Mouse (Mus musculus) mature B cell (primary cell): ENCODE results near the gene Pard3.

ENCODE experiments used
- in situ Hi-C: fragments of 300-500 bp; cut with MboI; formaldehyde crosslinking; loops from 2 replicates; pipeline ENCODE4 v1.14.3; 2019

Pard3 gene

GRCm38 (mm10) chr8:127182065-127182464 is 118.4 kb downstream of the Pard3 start:
- in situ Hi-C loops = no loop called here

GRCm38 (mm10) chr8:127183533-127183932 is 119.8 kb downstream of the Pard3 start:
- in situ Hi-C loops = no loop called here

GRCm38 (mm10) chr8:127184025-127184424 is 120.3 kb downstream of the Pard3 start:
- in situ Hi-C loops = no loop called here

GRCm38 (mm10) chr8:127185897-127186296 is 122.2 kb downstream of the Pard3 start:
- in situ Hi-C loops = no loop called here

GRCm38 (mm10) chr8:127188671-127189070 is 125.0 kb downstream of the Pard3 start:
- in situ Hi-C loops = no loop called here

- in situ Hi-C loops = no loop called here
Measured at GRCm38 (mm10) chr8:127190350-127190749, 126.7 kb downstream of the Pard3 start.

GRCm38 (mm10) chr8:127191387-127191786 is 127.7 kb downstream of the Pard3 start:
- in situ Hi-C loops = no loop called here

GRCm38 (mm10) chr8:127191824-127192223 is 128.1 kb downstream of the Pard3 start:
- in situ Hi-C loops = no loop called here

- in situ Hi-C loops = no loop called here
Measured at GRCm38 (mm10) chr8:127192331-127192730, 128.6 kb downstream of the Pard3 start.

- in situ Hi-C loops = no loop called here
Measured at GRCm38 (mm10) chr8:127193375-127193774, 129.7 kb downstream of the Pard3 start.

GRCm38 (mm10) chr8:127194786-127195407 is 131.2 kb downstream of the Pard3 start:
- in situ Hi-C loops = no loop called here

- in situ Hi-C loops = no loop called here
Measured at GRCm38 (mm10) chr8:127196505-127197265, 133.0 kb downstream of the Pard3 start.

- in situ Hi-C loops = no loop called here
Measured at GRCm38 (mm10) chr8:127207455-127207854, 143.8 kb downstream of the Pard3 start.

- in situ Hi-C loops = no loop called here
Measured at GRCm38 (mm10) chr8:127210621-127211020, 146.9 kb downstream of the Pard3 start.

- in situ Hi-C loops = no loop called here
Measured at GRCm38 (mm10) chr8:127214338-127214737, 150.6 kb downstream of the Pard3 start.

GRCm38 (mm10) chr8:127214748-127215433 is 151.2 kb downstream of the Pard3 start:
- in situ Hi-C loops = no loop called here

GRCm38 (mm10) chr8:127220206-127220605 is 156.5 kb downstream of the Pard3 start:
- in situ Hi-C loops = no loop called here

GRCm38 (mm10) chr8:127220615-127221014 is 156.9 kb downstream of the Pard3 start:
- in situ Hi-C loops = no loop called here

- in situ Hi-C loops = no loop called here
Measured at GRCm38 (mm10) chr8:127222361-127222760, 158.7 kb downstream of the Pard3 start.

- in situ Hi-C loops = no loop called here
Measured at GRCm38 (mm10) chr8:127226996-127227395, 163.3 kb downstream of the Pard3 start.

- in situ Hi-C loops = no loop called here
Measured at GRCm38 (mm10) chr8:127227407-127227806, 163.7 kb downstream of the Pard3 start.

GRCm38 (mm10) chr8:127229325-127230232 is 165.9 kb downstream of the Pard3 start:
- in situ Hi-C loops = no loop called here
